Mouse (Mus musculus) 416B (cell line): Measurements from ENCODE around the gene Cops7b.
"Not testable (repeated sequence)": the region's sequence is repeated elsewhere in the genome, so short reads cannot be mapped to it uniquely, and the experiment has no call there.

Experiments
- DNase-seq: peaks from one replicate; pipeline ENCODE4 v3.0.0; 2011; ENCODE audit warnings: low read depth

Gene Cops7b

DNA sequence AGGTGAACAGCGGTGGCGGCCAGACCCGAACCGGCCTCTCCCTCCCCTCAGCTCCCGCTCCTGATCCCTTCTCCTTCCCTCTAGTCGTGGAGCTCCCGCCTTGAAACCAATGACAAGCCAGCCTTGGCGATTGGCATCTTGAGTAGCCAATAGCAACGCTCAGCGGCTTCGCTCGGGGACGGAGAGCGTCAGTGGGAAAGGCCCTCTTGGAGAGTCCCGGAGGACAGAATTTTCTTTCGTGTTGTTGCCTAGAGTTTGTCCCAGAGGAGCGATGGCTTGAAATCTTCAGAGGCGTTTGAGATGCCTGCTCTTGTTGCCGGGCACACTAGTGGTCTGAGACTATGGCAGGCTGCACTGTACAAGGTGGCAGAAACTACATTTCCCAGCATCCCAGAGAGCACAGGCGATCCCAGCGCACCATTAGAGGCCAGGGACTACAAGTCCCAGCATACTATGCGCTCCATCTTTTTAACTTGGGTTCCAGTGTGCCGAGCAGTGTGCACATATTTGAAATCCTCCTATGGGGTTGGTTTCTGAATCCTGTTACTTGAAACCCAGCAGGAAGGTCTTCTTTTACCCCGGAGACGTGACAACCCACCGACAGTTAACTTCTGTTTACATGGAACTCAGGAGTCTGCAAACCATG is at the start of gene Cops7b, which contains the start of gene Pde6d:
Cops7b (plus strand) TSS at position 454 of the 646 bp plus-strand sequence.
Pde6d (minus strand) TSS at position 179 of the 646 bp plus-strand sequence.
- DNase-seq = peak; percentile 99

DNA sequence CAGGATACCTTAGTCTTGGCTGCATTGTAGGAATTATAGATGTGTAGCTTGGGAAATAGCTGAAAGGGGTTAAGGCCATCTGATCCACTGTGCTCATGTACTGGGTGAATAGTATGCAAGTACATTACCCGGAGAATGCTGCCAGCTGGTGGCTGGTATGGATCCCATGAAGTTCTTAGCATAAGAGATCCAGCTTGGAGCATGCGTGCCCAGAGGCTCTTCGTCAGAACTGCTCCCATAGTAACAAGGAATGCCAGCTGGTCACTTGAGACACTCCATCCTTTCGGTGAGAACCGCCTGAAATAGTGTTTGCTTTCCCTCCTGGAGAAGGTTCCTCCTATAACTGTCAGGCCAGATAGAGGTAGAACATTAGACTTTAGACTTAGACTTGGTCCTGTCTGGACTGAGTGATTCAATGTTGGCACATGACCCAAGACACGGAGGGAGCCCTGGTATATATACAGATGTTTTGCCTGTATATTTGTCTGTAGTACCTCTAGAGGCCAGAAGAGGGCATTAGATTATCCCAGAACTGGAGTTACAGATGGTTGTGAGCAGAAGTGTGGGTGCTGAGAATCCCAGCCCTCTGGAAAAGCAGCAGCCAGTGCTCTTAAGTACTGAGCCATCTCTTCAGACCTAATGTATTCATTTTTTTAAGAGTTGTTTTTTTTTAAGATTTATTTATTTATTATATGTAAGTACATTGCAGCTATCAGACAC is 49.1 kb upstream of the Cops7b start:
- peak; percentile 65 for DNase-seq

GRCm38 (mm10) chr1:86538383-86538782 is 44.3 kb upstream of the Cops7b start:
- DNase-seq = peak; percentile 73

- not testable (repeated sequence) for DNase-seq
Measured at GRCm38 (mm10) chr1:86539583-86539982, 43.1 kb upstream of the Cops7b start.

GRCm38 (mm10) chr1:86542584-86542983 is 40.1 kb upstream of the Cops7b start:
- peak; percentile 27 for DNase-seq

- no peak for DNase-seq
Measured at GRCm38 (mm10) chr1:86546797-86547196, 35.9 kb upstream of the Cops7b start.

DNA sequence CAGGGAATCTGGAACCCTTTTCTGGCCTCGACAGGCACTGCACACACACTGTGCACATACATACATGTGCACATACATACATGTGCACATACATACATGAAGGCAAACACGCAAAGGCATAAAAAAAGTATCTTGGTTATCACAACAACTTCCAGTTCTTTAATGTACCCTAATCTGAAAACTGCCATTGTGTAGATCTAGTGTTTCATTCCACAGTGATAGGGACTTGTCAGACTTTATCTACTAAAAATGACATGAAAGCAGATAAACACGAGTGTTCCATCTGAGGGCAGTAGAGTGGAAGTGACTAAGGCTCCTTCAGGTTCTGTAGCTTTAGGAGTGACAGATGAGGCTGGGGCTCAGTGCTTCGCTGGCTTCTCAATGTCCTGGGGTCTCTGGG is 31.4 kb upstream of the Cops7b start:
- DNase-seq = no peak

DNA sequence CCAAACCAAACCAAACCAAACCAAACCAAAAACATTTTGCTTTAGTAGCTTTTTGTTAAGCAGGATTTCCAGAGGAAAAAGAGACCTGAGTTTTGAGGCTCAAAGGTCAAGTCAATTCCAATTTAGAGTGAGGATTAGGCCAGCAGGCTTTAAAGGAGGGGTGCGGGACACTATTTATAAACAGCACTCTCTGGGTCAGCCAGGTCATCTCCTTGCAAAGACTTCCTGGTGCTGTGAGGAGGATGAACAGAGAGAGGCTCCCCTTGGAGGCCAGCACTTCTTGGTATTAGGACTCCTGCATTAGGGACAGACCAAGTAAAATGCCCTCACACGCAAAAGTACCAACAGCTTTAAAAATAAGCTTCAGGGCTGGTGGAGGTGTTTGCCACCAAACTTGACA is 30.8 kb upstream of the Cops7b start:
- DNase-seq = no peak

DNA sequence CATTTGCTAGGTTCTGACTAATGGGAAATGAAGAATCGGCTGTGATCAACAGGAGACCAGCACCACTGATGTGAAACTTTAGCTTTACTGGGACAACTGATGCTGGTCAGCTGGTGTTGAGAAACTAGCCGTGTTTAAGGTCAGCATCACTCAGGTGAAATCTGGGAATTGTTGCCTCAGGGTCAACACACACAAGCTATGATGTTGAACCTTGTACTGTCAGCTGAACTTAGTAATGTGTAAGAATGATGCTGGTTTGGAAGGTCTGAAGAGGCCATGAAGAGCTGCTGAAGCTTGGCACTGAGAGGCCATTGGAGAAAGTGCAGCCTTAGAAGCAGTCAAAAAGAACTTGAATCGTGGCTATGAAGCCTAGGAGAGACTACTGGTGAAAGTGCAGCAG is 27.0 kb upstream of the Cops7b start:
- DNase-seq = no peak

DNA sequence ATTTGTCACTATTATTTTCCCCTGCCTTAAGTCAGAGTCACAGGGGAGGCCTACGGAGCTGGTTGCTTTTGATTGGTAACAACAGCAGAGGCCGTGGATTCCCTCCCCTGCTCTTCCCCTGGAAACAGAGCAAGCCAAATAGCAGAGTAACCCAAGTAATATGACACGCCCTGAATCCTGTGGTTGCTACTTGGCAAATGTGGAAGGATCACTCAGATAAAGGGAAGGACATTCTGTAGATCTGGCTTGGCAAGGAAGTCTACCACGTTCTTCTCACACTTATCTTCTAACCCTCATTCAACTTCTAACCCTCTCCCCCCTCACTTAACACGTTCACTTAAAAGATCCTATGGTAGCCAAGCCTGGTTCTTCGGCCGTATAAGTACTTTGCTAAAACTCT is 24.8 kb upstream of the Cops7b start:
- peak; percentile 84 for DNase-seq

GRCm38 (mm10) chr1:86559232-86559631 is 23.5 kb upstream of the Cops7b start:
- no peak for DNase-seq

DNA sequence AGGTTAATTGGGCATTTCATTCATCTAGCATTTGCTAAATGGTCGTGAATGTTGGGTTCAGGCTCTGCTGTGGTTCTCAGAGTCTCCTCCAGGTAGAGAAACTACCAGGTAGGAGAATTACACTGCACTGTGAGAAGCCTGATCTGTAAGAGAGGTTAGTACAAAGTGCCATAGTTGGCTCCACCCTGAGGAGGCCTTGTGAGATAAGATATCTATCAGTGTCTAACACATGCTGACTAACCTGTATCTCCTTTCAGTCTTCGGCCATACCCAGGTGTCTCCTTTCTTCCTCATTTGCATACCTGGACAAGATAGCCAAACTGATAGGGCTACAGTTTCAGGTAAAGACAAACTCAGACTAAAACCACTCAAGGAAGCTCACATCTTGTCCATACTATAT is 20.0 kb upstream of the Cops7b start:
- DNase-seq = no peak

DNA sequence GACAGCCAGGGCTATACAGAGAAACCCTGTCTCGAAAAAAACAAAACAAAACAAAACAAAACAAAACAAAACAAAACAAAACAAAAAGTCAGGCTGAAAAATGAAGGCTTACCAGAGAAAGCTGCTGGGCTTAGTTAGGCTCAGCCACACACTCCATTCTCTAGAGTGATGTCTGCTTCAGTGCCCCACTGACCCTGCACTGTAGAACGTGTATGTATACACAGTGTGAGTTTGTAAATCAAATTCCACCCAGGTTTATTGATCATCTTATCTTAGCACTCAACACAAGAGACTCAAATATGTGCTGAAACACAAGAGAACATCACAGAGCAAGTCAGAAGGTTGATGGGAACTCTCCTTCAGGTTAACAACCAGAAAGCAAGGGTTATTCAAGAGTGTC is 14.3 kb upstream of the Cops7b start:
- no peak for DNase-seq

DNA sequence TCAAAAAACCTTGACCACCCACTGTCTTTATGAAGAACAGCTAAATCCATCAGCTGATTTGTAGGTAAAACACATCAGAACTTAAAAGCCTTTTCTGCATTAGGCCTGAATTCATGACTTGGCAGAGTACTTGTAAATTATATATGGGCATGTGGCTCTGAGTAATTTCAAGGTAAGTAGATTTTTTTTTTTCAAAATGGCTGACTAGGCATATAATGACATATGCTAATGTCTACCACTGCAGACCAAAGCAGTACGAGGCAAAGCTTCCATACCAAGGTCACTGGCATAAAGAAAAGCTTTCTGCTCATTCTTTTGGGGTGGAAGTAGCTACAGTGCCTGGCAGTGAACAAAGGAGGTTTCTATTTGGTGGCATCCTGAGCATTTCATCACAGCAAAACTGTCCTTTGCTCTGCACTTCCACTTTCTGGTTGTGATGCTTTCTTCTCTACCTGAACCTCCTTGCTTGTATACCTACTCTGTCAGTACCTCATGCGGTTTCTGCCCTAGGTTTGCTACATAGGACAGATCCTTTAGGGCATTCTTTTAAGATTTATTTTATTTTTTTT is 13.3 kb upstream of the Cops7b start:
- peak; percentile 28 for DNase-seq

- DNase-seq = peak; percentile 90
Measured at GRCm38 (mm10) chr1:86571381-86571780, 11.3 kb upstream of the Cops7b start.

- DNase-seq = no peak
Measured at GRCm38 (mm10) chr1:86571941-86572340, 10.8 kb upstream of the Cops7b start.

DNA sequence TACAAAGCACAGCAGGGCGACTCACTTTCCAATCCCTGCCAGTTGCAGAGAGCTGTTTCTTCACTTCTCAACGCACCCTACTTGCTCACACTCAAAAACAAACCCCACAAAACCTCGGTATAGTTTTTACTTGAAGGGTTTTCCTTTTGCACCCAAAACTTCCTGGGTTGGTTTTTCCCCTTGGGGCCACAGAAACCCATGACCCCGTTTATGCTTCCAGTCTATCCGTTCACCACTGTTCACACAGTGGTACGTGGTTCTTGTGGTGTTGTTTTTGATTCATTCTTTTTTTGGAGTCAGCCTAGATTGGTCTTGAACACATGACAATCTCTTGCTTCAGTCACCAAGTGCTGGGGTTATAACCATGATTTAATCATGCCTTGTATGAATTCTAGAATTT is 2.3 kb upstream of the Cops7b start:
- DNase-seq = peak; percentile 49

GRCm38 (mm10) chr1:86581692-86582450 is 833 bp upstream of the Cops7b start:
- peak; percentile 44 for DNase-seq

GRCm38 (mm10) chr1:86583709-86584108 is 1.0 kb downstream of the Cops7b start:
- no peak for DNase-seq

- DNase-seq = peak; percentile 80
Measured at GRCm38 (mm10) chr1:86586992-86587391, 4.3 kb downstream of the Cops7b start.

DNA sequence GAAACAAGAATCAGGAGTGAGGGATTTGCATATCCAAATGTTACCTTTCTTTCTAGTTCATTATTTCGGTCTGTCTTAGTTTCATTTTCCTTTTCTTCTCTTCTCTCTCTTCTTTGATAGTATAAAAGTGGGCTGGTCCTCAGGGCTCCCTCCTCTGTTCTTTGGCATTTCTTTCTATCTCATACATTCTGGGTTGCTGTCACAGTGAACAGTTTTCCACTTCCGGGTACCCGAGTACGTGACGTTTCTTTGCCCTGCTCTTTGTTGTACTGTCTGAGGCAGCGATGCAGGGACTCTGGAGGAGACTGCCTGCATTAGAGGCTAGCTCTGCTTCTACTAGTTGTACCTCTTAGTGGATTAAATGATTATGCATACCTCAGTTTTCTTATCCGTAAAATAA is 11.8 kb downstream of the Cops7b start:
- no peak for DNase-seq

GRCm38 (mm10) chr1:86595315-86595714 is 12.6 kb downstream of the Cops7b start:
- DNase-seq = no peak

DNA sequence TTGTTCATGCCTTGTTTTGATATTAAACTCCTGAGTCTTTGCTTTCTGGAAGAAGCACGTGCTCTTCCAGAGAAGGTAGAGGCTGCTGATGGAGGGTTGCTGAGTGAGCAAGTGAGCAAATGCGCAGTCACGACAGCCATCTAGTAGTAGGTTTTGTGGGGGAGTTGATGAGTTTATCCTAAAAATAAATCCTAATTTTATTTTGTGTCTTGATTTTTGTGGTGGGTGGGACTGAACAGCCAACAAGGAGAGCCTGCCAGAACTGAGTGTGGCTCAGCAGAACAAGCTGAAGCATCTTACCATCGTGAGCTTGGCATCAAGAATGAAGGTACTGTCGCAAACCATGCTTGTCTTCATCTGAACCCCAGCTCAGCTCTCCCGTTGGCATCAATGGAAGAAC is 13.8 kb downstream of the Cops7b start:
- DNase-seq = no peak
